Mouse (Mus musculus) ES-CJ7 (cell line): Measurements from ENCODE around the gene Ebf1.

Source experiments
- DNase-seq: peaks from one replicate; pipeline ENCODE4 v3.0.0; 2011; ENCODE audit warnings: low read depth, low spot score

Gene Ebf1

GRCm38 (mm10) chr11:44949140-44949539, 332.0 kb downstream of the Ebf1 start:
- DNase-seq: no peak

- DNase-seq: no peak
These were observed 333.2 kb downstream of the Ebf1 start for GRCm38 (mm10) chr11:44950319-44950718.

GRCm38 (mm10) chr11:44951506-44951905, 334.4 kb downstream of the Ebf1 start:
- no peak for DNase-seq

GRCm38 (mm10) chr11:44953337-44953736, 336.2 kb downstream of the Ebf1 start:
- no peak for DNase-seq

GRCm38 (mm10) chr11:44953863-44954262, 336.7 kb downstream of the Ebf1 start:
- no peak for DNase-seq

GRCm38 (mm10) chr11:44954362-44954761, 337.2 kb downstream of the Ebf1 start:
- no peak for DNase-seq

- DNase-seq: no peak
These were observed 345.8 kb downstream of the Ebf1 start for GRCm38 (mm10) chr11:44962746-44963440.

GRCm38 (mm10) chr11:44969011-44969410, 351.9 kb downstream of the Ebf1 start:
- no peak for DNase-seq

- no peak for DNase-seq
These were observed 357.2 kb downstream of the Ebf1 start for GRCm38 (mm10) chr11:44974271-44974670.

GRCm38 (mm10) chr11:44975151-44975550, 358.0 kb downstream of the Ebf1 start:
- DNase-seq: peak; percentile 5

GRCm38 (mm10) chr11:44976254-44976802, 359.2 kb downstream of the Ebf1 start:
- no peak for DNase-seq

- DNase-seq: no peak
These were observed 360.8 kb downstream of the Ebf1 start for GRCm38 (mm10) chr11:44977921-44978397.

GRCm38 (mm10) chr11:44979391-44979790, 362.3 kb downstream of the Ebf1 start:
- DNase-seq: no peak

- DNase-seq: no peak
These were observed 365.1 kb downstream of the Ebf1 start for GRCm38 (mm10) chr11:44982225-44982624.

GRCm38 (mm10) chr11:44983961-44984360, 366.8 kb downstream of the Ebf1 start:
- DNase-seq: no peak

- no peak for DNase-seq
These were observed 367.3 kb downstream of the Ebf1 start for GRCm38 (mm10) chr11:44984381-44984780.

- no peak for DNase-seq
These were observed 370.7 kb downstream of the Ebf1 start for GRCm38 (mm10) chr11:44987796-44988195.

- no peak for DNase-seq
These were observed 385.7 kb downstream of the Ebf1 start for GRCm38 (mm10) chr11:45002681-45003286.

- no peak for DNase-seq
These were observed 386.8 kb downstream of the Ebf1 start for GRCm38 (mm10) chr11:45003716-45004437.

GRCm38 (mm10) chr11:45007311-45007710, 390.2 kb downstream of the Ebf1 start:
- no peak for DNase-seq

- peak; percentile 83 for DNase-seq
These were observed 391.0 kb downstream of the Ebf1 start for GRCm38 (mm10) chr11:45008078-45008477.

- DNase-seq: no peak
These were observed 391.6 kb downstream of the Ebf1 start for GRCm38 (mm10) chr11:45008760-45009159.
